Mouse (Mus musculus) gastrocnemius, adult 2 months (tissue): Measurements from ENCODE around the gene Pcbp1. TPM values are rescaled to one million over a fixed set of nuclear protein-coding genes. Genes with fewer than 3 reads are reported as not detected.

ENCODE experiments used
- DNase-seq: peaks from one replicate; pipeline ENCODE4 v3.0.0; 2022
- H3K27ac ChIP-seq: fragments of 200-600 bp; 2 replicates; pipeline ENCODE4 v1.8.1; 2022; ENCODE audit warnings: mild to moderate bottlenecking
- H3K4me3 ChIP-seq: fragments of 200-600 bp; 2 replicates; pipeline ENCODE4 v1.8.1; 2022; ENCODE audit warnings: mild to moderate bottlenecking, moderate library complexity
- CTCF ChIP-seq: fragments of 200-600 bp; IDR thresholded peaks from 2 replicates; pipeline ENCODE4 v1.8.1; 2022; ENCODE audit warnings: antibody characterized with exemption, mild to moderate bottlenecking, moderate library complexity
- intact Hi-C: fragments of 180-260 bp; cut with DNase I; formaldehyde crosslinking; loops from one replicate; pipeline ENCODE4 v1.15.1; 2025
- total RNA-seq, 2 experiments: library from RNA; stranded (reverse); gene quantifications; 2 replicates each; pipeline ENCODE4 v1.2.3; 2021

The Pcbp1 gene
- total RNA-seq, 2 experiments from 2014 or later = 121 to 128 TPM

GRCm38 (mm10) chr6:86543869-86544268 is 17.7 kb upstream of the Pcbp1 start:
- intact Hi-C loops = no loop called here
- H3K27ac ChIP-seq = no peak overlapping the region
- no peak for TF ChIP-seq CTCF

GRCm38 (mm10) chr6:86543060-86543459 is 16.9 kb upstream of the Pcbp1 start:
- H3K27ac ChIP-seq = no peak overlapping the region
- H3K4me3 ChIP-seq = no peak overlapping the region
- TF ChIP-seq CTCF = no peak
- DNase-seq = no peak
- intact Hi-C loops = no loop called here

More at GRCm38 (mm10) chr6:86543869-86544268, 17.7 kb upstream of the Pcbp1 start:
- H3K4me3 ChIP-seq = no peak overlapping the region
- DNase-seq = no peak

GRCm38 (mm10) chr6:86541650-86542049 is 15.5 kb upstream of the Pcbp1 start:
- H3K4me3 ChIP-seq = no peak overlapping the region
- no peak for DNase-seq
- peak; percentile 53 for TF ChIP-seq CTCF
- intact Hi-C loops = no loop called here
- no peak overlapping the region for H3K27ac ChIP-seq

GRCm38 (mm10) chr6:86528451-86528785 is 2.3 kb upstream of the Pcbp1 start:
- Histone ChIP-seq H3K4me3 (no peak overlapping the region; the same call in 1 of the 2 replicates), H3K27ac (peak overlapping the region; percentile 100; the same call in 1 of the 2 replicates)
- intact Hi-C loops = no loop called here
- DNase-seq = no peak
- TF ChIP-seq CTCF = no peak

- H3K27ac ChIP-seq = peak overlapping the region; percentile 100
- peak overlapping the region; percentile 88 for H3K4me3 ChIP-seq
- TF ChIP-seq CTCF = no peak
- DNase-seq = no peak
- intact Hi-C loops = no loop called here
Observed at GRCm38 (mm10) chr6:86527766-86528450, 1.8 kb upstream of the Pcbp1 start.

- Histone ChIP-seq H3K4me3 (peak overlapping the region; percentile 88), H3K27ac (peak overlapping the region; percentile 100)
- intact Hi-C loops = loop anchor here (1.0 kb wide), 1 partner anchor 55 kb away; no protein-coding TSS in a partner anchor
- no peak for TF ChIP-seq CTCF
- peak; percentile 89 for DNase-seq
Observed at GRCm38 (mm10) chr6:86526961-86527740, 1.0 kb upstream of the Pcbp1 start.

GRCm38 (mm10) chr6:86525646-86526031 is 482 bp downstream of the Pcbp1 start:
- intact Hi-C loops = loop anchor here (1.0 to 2.0 kb wide), 2 partner anchors 39 to 53 kb away; no protein-coding TSS in a partner anchor
- DNase-seq = no peak
- TF ChIP-seq CTCF = no peak
- H3K27ac ChIP-seq = peak overlapping the region; percentile 100
- H3K4me3 ChIP-seq = peak overlapping the region; percentile 88

- intact Hi-C loops = loop anchor here (2.0 kb wide), 1 partner anchor 38 kb away; no protein-coding TSS in a partner anchor
Observed at GRCm38 (mm10) chr6:86524879-86525645, 1.1 kb downstream of the Pcbp1 start.

GRCm38 (mm10) chr6:86523755-86524434 is 2.2 kb downstream of the Pcbp1 start:
- H3K4me3 ChIP-seq = peak overlapping the region; percentile 88
- no peak for TF ChIP-seq CTCF
- intact Hi-C loops = loop anchor here (2.0 kb wide), 1 partner anchor 37 kb away; no protein-coding TSS in a partner anchor
- no peak for DNase-seq
- peak overlapping the region; percentile 100 for H3K27ac ChIP-seq

More at GRCm38 (mm10) chr6:86524879-86525645, 1.1 kb downstream of the Pcbp1 start:
- peak overlapping the region; percentile 100 for H3K27ac ChIP-seq
- DNase-seq = peak; percentile 63
- H3K4me3 ChIP-seq = peak overlapping the region; percentile 88
- no peak for TF ChIP-seq CTCF

GRCm38 (mm10) chr6:86523242-86523754 is 2.8 kb downstream of the Pcbp1 start:
- no peak for DNase-seq
- H3K4me3 ChIP-seq = peak overlapping the region; percentile 88
- intact Hi-C loops = no loop called here
- TF ChIP-seq CTCF = no peak
- peak overlapping the region; percentile 100 for H3K27ac ChIP-seq

GRCm38 (mm10) chr6:86522001-86522911 is 3.9 kb downstream of the Pcbp1 start:
- DNase-seq = no peak
- intact Hi-C loops = no loop called here
- Histone ChIP-seq H3K27ac (no peak overlapping the region), H3K4me3 (peak overlapping the region; percentile 88; the same call in 1 of the 2 replicates)
- no peak for TF ChIP-seq CTCF
